Mouse (Mus musculus): Measurements from ENCODE around the gene Megf8.

DNA sequence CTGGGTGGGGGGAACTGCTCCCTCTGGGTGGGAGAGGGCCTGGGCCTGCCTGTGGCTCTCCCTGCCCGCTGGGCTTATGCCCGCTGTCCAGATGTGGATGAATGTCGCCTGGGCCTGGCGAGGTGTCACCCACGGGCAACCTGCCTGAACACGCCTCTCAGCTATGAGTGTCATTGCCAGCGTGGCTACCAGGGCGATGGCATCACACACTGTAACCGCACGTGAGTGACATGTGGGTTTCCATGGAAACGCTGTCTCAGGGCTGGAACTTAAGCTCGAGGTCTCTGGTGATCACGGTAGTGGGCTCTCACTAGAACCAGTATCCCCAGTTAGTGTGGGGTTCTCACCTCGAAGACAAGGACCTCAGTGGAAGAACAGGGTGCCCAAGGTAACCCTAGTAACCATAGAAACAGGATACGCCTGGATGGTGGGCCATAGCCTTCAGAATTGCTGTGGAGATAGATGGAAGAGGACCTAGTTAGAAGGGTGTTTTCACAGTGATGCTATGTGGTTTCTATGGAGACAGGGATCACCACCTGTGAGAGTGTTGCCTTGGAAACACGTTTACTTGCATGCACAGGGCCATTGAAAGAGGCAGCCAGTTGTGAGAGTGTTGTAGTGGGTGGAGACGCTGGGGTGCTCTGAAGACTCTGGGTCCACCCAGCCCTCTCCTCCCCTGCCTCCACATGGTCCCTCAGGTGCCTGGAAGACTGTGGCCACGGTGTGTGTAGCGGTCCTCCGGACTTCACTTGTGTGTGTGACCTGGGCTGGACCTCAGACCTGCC lies 24.2 kb downstream of the Megf8 start:
- no peak for TF ChIP-seq CTCF (IDR thresholded peaks at IDR 0.05; ENCODE audit: borderline replicate concordance, insufficient read depth, low read length)
- no peak for TF ChIP-seq POLR2A (IDR thresholded peaks at IDR 0.05; ENCODE audit: low read depth, low read length)
